Mouse (Mus musculus) frontal cortex, postnatal 25 days (tissue): ENCODE data around the gene Slc45a3.

Experiments
- DNase-seq, 2 experiments: peaks; one replicate each; pipeline ENCODE4 v3.0.0; 2022; ENCODE audit warnings: low spot score in 2 of 2

Slc45a3 gene

DNA sequence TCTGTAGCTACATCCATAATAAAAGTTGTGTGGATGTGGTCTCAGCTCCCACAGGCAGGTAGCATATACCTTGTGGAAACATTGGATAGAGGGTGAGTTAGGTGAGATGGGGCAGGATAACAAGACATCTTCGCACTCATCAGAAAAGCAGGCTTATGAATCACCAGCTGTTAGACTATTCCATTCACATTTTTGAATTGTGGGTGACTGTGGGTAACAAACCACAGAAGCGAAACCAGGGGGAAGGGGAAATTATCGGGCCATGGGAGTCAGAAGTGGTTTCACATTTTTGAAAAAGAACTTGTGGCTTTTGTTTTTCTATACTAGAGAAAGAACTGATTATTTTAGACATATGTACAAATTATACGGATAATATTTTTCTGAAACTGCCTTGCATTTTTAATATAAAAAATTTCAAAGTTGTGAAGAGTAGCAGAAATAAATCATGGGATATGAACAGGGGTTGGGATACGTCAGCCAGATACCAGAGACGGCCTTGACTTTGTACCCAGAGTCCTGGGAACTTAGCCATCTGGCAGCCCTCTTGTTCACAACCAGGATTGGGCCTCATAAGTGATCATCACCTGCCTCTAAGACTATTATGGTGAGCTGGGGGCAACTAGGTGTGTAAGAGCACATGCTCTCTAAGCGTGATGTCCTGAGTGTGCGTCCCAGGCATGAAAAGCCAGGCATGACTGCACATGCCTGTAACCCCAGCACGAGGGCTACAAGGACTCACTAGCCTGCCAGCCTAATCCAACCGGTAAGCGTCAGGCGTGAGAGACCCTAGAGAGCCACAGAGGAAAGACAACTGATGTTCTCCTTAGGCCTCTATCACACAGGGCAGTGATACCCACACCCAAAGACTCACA is 30.6 kb downstream of the Slc45a3 start:
- DNase-seq, result no peak

DNA sequence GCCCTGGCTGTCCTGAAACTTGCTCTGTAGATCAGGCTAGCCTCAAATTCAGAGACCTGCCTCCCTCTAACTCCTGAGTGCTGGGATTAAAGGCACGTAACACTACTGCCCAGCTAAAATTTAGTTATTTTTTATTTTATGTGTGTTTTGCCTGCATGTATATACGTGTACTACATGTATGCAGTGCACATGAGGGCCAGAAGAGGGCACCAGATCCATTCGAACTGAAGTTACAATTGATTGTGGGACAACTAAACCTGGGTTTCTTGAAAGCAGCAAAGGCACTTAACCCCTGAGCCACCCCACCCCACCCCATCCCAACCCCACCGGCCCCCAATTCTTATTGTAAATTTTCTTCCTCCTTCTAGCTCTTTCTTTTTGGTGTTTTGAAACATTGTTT is 32.3 kb downstream of the Slc45a3 start:
- peak; percentile 41 to 42 for DNase-seq

- no peak for DNase-seq
Measured at GRCm38 (mm10) chr1:132000506-132000905, 37.7 kb downstream of the Slc45a3 start.

GRCm38 (mm10) chr1:132001880-132002330 is 39.1 kb downstream of the Slc45a3 start:
- DNase-seq, result no peak

DNA sequence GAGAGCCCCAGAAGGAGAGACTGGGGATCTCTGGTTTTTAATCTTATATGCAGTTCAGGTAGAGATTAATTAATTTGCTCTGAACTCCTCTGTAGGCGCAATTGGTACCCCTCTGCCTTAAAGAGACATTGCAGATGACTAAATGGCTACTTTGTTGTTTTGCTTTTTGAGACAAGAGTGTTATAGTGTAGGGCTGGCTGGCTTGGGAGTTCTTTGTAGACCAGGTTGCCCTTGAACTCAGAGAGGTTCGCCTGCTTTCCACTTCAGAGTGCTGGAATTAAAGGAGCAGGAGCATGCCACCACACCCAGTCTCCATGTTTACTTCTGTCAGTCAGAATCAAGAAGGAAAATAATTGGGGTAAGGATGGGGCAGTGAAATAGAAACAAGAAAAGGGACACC is 40.3 kb downstream of the Slc45a3 start:
- DNase-seq, result no peak

- no peak for DNase-seq
Measured at GRCm38 (mm10) chr1:132003817-132004216, 41.0 kb downstream of the Slc45a3 start.

DNA sequence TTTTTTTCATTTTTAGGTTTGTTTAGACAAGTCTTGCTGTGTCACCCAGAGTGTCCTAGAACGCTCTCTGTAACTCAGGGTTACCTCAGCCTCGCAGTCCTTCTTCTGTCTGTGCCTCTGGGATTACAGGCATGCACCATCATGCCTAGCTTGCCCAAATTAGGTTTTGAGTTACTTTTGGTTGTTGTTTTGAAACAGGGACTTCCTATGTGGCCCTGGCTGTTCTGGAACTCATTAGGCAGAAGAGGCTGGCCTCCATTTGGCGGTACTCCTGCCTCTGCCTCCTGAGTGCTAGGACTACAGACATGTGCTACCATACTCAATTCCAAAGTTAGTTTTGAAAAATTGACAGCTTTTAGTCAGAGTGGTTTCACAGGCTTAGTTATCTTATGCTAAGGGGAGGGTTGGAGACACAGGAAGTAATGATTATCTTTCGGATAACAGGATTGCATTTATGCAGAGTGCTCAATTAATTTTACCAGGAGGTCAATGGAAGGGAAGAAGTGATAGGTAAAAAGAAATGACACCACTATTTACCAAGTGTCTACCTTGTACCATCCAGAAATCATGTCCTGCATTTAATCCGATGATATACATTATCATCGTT is 41.9 kb downstream of the Slc45a3 start:
- no peak for DNase-seq

GRCm38 (mm10) chr1:132005466-132005865 is 42.7 kb downstream of the Slc45a3 start:
- no peak for DNase-seq

DNA sequence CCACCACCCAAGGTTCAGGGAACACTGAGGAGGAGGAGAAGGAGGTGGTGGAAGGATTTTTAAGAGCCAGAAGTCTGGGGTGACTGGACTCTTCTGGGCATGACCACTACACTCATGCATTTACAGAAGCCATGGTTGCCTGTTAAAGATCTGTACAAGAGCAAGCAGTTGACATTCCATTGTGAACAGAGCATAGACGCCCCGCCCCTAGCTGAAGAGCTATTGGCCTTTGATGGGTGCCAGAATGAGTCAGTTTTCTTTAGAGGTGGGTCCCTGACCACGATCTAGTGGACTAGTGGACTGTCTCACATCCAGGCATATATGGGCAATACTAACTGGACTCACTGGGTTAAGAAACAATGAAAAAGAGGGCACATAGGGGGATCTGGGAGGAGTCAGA is 43.3 kb downstream of the Slc45a3 start:
- DNase-seq, result no peak

GRCm38 (mm10) chr1:132006721-132007120 is 44.0 kb downstream of the Slc45a3 start:
- no peak for DNase-seq

GRCm38 (mm10) chr1:132007282-132007815 is 44.6 kb downstream of the Slc45a3 start, which contains the start of gene Elk4:
Elk4 (plus strand) TSS chr1:132007607.
- DNase-seq, result peak; percentile 70 to 78

GRCm38 (mm10) chr1:132007828-132008827 is 45.4 kb downstream of the Slc45a3 start:
- DNase-seq, result peak; percentile 55 to 71

DNA sequence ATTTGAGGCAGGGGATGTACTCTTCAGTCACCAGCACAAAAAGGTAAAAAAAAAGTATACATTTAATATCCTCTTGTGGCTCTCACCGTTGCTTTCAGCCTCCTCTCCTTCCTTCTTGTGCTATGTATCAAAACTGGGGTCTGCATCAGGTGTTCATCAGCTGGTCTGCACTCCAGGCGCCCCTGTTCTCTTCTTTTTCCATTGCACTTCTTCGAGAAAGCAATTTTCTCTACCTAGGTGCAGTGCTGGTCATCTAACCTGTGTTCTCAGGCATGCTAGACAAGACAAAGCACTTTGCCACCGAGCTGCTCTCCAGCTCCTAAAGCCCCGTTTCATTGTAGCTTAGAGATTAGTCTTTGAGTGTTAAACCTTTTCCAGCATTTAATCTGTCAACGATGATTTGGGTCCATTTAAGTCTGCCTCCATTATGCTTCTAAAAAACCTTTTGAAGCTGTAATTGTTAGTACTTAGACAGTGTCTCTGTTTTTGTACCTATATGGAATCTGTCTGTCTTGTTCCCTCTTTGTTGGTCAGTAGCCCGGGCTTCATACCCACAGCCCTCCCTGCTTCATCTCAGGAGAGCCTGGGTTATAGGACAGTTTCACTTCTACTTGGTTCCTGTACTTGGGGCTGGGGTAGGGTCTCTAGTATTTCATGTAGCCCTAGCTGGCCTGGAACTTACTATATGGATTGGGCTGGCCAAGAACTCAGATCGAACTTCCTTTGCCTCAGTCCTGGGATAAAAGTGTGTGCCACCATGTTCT is 46.3 kb downstream of the Slc45a3 start:
- DNase-seq, result no peak

DNA sequence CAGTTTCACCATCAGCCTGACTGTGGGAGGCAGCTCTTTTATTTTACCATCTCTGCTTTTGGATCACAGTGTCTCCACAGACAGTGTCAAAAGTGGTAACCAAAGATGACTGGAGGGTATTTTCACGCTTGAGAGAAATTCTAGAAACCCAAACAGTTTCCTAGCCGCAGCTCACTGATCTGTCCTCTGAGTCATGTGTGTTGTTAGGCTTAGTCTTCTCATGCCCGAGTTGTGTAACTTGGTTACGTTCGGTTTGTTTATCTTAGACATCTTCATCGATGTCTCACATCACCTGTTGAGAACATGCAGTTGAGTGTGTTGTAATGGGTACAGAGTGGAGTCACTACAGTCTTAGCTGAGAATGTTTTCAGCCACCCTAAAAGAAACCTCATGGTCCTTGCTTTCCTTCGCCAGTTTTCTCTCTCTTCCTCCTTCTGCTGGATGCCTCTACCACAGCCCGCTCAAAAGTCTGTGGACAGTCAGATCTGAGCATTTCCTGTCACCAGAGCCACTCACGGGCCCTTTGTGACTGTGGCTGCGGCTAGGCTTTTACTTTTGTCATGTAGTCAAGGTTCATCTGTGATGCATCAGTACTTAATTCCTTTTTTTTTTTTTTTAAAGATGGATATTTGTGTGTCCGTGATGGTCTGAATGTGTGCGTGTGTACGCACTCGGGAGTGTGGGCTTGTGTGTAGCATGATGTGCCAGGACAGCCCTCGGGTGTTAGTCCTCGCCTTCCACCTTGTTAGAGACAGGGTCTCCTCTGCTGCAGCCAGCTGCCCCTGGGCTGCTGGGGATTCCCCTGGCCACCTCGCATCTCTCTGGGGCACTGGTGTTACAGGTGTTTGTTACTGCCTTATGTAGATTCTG is 48.1 kb downstream of the Slc45a3 start:
- DNase-seq, result no peak

- DNase-seq, result no peak
Measured at GRCm38 (mm10) chr1:132011785-132012184, 49.0 kb downstream of the Slc45a3 start.

- DNase-seq, result no peak
Measured at GRCm38 (mm10) chr1:132012861-132013260, 50.1 kb downstream of the Slc45a3 start.

DNA sequence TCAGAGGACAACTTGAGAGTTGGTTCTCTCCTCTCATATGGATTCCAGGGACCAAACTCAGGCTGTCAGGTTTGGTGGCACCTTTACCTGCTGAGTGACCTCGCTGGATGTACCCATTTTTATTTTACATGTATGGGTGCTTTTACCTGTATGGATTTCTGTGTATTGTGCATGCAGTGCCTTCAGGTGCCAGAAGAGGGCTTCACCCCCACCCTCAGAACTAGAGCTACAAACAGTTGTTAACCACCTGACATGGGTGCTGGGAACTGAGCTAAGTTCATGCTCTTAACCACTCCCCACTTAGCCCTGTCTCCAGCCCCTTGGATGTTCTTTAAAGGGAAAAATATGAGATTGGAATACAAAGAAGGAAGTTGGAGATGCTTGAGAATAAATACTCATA is 52.0 kb downstream of the Slc45a3 start:
- DNase-seq, result no peak

GRCm38 (mm10) chr1:132016691-132017090 is 53.9 kb downstream of the Slc45a3 start:
- no peak for DNase-seq

DNA sequence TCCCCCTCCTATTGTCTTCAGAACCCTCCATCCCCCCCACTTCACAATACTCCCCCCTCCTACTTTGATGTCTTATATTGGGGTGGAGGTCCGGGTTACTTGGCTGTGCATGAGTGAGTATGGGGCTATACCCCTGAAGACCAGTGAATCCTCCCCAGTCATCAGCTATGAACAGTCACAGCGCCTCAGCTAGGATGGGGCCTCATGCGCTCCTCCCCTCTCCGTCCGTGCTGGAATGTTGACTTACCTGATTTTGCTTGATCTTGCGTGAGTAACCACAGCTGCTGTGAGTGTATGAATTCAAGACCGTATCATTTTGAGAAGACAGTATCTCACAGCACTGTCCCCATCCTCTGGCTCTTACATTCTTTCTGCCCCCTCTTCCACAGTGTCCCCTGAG is 57.1 kb downstream of the Slc45a3 start:
- DNase-seq, result no peak

DNA sequence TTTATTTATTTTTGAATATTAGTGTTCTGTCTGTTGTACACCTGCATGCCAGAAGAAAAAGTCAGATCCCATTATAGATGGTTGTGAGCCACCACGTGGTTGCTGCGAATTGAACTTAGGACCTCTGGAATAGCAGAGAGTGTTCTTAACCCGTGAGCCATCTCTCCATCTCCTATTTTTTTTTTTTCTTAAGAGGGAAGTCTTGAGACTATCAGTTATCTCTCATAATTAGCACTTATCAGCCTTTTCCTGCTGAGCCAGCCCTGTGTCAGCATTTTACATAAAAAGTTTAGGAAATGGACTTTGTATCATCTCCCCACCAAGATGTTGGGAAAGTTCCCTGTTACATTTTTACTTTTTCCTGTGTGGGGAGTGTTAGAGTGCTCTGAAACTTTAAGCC is 59.3 kb downstream of the Slc45a3 start:
- DNase-seq, result no peak
